Mouse (Mus musculus): Measurements from ENCODE around the gene Epha10. TPM values are rescaled to one million over a fixed set of nuclear protein-coding genes. Genes with fewer than 3 reads are reported as not detected.

The Epha10 gene
- polyA plus RNA-seq (2012; rRNA removed) (not detected in 2 replicates), polyA plus RNA-seq (2014; fragmentation: Nextera tagmentation; extraction: Ambion mirVana) (not detected in 2 replicates)

- DNase-seq (ENCODE audit: low read depth in 3 of 3, low spot score in 3 of 3) (no peak), ATAC-seq (ENCODE audit: insufficient read depth) (no peak)
- H3K9me3 ChIP-seq (ENCODE audit: control insufficient read depth, low read length) = no peaks in the 10 kb centered on the region
- no peak within 1 kb of the TSS; the same call in 1 of the 2 replicates for H3K4me2 ChIP-seq (ENCODE audit: low read depth)
- H3K4me3 ChIP-seq (ENCODE audit: insufficient read depth in 1 of 2, low read depth in 2 of 2, low read length in 2 of 2) = no peak within 1 kb of the TSS
- no peak within 1 kb of the TSS for H3K9ac ChIP-seq (replicated peaks)
- WGBS (ENCODE audit: insufficient replicate concordance) = 6% methylated on average over 11 of the region's 11 CpGs
- TF ChIP-seq EP300 (IDR thresholded peaks at IDR 0.05; ENCODE audit: low read depth) = no peak
- no peak for TF ChIP-seq CTCF (IDR thresholded peaks at IDR 0.05; ENCODE audit: low read depth)
- peaks cover 38% of the 10 kb centered on the region for H3K27me3 ChIP-seq (ENCODE audit: control insufficient read depth, insufficient read depth, low read length)
- H3K36me3 ChIP-seq (replicated peaks; ENCODE audit: control insufficient read depth, insufficient read depth, low read depth) = no peaks in the 10 kb centered on the region
- H3K4me1 ChIP-seq (replicated peaks; ENCODE audit: control insufficient read depth in 2 of 2, insufficient read depth in 2 of 2, low read length in 1 of 2) = no peaks in the 10 kb centered on the region
- no peak within 1 kb of the TSS for H3K27ac ChIP-seq
Observed at GRCm38 (mm10) chr4:124880599-124880998, at the start of gene Epha10. Gene Epha10, plus strand, starts transcription at chr4:124880899.

- H3K9me3 ChIP-seq (ENCODE audit: control insufficient read depth, low read length) = no peaks in the 10 kb centered on the region
- H3K27ac ChIP-seq = no peak overlapping the region
- TF ChIP-seq EP300 (IDR thresholded peaks at IDR 0.05; ENCODE audit: low read depth) = no peak
- TF ChIP-seq CTCF (IDR thresholded peaks at IDR 0.05; ENCODE audit: low read depth) = no peak
- no peak for DNase-seq (ENCODE audit: low read depth in 3 of 3, low spot score in 3 of 3)
- no peaks in the 10 kb centered on the region for H3K4me1 ChIP-seq (replicated peaks; ENCODE audit: control insufficient read depth in 2 of 2, insufficient read depth in 2 of 2, low read length in 1 of 2)
- no peak overlapping the region for H3K9ac ChIP-seq (replicated peaks)
- H3K27me3 ChIP-seq (ENCODE audit: control insufficient read depth, insufficient read depth, low read length) = no peaks in the 10 kb centered on the region
- 88% methylated on average over 10 of the region's 10 CpGs for WGBS (ENCODE audit: insufficient replicate concordance)
- no peak for ATAC-seq (ENCODE audit: insufficient read depth)
- H3K36me3 ChIP-seq (replicated peaks; ENCODE audit: control insufficient read depth, insufficient read depth, low read depth) = peaks cover 20% of the 10 kb centered on the region
- H3K4me2 ChIP-seq (ENCODE audit: low read depth) = no peak overlapping the region
- no peak overlapping the region for H3K4me3 ChIP-seq (ENCODE audit: insufficient read depth in 1 of 2, low read depth in 2 of 2, low read length in 2 of 2)
Observed at GRCm38 (mm10) chr4:124832796-124833195, 47.9 kb upstream of the Epha10 start.

DNA sequence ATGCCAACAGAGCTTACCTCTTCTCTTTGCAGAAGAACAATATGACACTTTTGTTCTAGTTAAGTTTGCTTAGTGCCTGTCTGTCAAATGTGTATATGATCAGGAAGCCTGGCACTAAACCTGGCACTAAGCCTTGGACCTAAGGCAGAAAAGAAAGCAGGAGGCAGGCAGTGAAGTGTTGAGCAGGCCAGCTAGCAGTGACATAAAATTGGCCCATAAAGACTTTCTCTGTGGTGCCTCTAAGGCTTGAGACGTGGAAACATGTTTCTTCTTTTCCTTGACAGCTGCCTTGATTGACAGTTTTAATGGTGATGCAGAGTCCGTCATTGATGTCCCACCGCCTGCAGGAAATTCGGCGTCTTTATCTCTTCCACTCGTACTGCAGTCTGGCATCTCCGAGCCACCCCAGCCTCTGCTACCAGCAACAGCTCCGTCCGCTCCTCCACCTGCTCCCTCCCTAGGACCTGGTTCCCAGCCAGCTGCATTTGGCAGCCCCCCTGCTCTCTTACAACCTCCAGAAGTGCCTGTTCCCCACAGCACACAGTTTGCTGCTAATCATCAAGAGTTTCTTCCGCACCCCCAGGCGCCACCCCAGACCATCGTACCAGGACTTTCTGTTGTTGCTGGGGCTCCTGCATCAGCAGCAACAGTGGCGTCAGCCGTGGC lies 42.5 kb upstream of the Epha10 start:
- H3K4me1 ChIP-seq (replicated peaks; ENCODE audit: control insufficient read depth in 2 of 2, insufficient read depth in 2 of 2, low read length in 1 of 2) = no peaks in the 10 kb centered on the region
- H3K9ac ChIP-seq (replicated peaks) = no peak overlapping the region
- no peaks in the 10 kb centered on the region for H3K27me3 ChIP-seq (ENCODE audit: control insufficient read depth, insufficient read depth, low read length)
- no peak overlapping the region for H3K4me3 ChIP-seq (ENCODE audit: insufficient read depth in 1 of 2, low read depth in 2 of 2, low read length in 2 of 2)
- ATAC-seq (ENCODE audit: insufficient read depth) (no peak), DNase-seq (ENCODE audit: low read depth in 3 of 3, low spot score in 3 of 3) (no peak)
- no peak overlapping the region for H3K4me2 ChIP-seq (ENCODE audit: low read depth)
- no peak for TF ChIP-seq CTCF (IDR thresholded peaks at IDR 0.05; ENCODE audit: low read depth)
- no peak for TF ChIP-seq EP300 (IDR thresholded peaks at IDR 0.05; ENCODE audit: low read depth)
- no peak overlapping the region for H3K27ac ChIP-seq
- H3K9me3 ChIP-seq (ENCODE audit: control insufficient read depth, low read length) = no peaks in the 10 kb centered on the region
- 77% methylated on average over 14 of the region's 14 CpGs for WGBS (ENCODE audit: insufficient replicate concordance)
- peaks cover 39% of the 10 kb centered on the region for H3K36me3 ChIP-seq (replicated peaks; ENCODE audit: control insufficient read depth, insufficient read depth, low read depth)

DNA sequence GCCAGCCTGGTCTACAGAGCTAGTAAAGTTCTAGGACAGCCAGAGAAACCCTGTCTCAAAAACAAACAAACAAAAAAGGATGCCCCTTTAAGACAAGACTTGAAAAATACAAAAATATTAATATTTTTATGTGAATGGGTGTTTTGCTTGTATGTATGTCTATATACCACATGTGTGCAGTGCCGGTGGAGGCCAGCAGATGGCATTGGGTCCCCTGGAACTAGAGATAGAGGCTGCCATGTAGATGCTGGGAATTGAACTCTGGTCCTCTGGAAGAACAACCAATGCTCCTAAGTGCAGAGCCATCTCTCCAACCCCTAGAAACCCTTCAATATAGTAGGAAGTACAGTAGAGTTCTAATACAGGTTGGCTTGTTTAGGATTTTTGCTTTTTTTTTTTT lies 39.7 kb upstream of the Epha10 start:
- Histone ChIP-seq H3K4me3 (ENCODE audit: insufficient read depth in 1 of 2, low read depth in 2 of 2, low read length in 2 of 2) (no peak overlapping the region), H3K4me2 (ENCODE audit: low read depth) (no peak overlapping the region), H3K36me3 (replicated peaks; ENCODE audit: control insufficient read depth, insufficient read depth, low read depth) (peaks cover 45% of the 10 kb centered on the region), H3K4me1 (replicated peaks; ENCODE audit: control insufficient read depth in 2 of 2, insufficient read depth in 2 of 2, low read length in 1 of 2) (no peaks in the 10 kb centered on the region), H3K27ac (no peak overlapping the region), H3K27me3 (ENCODE audit: control insufficient read depth, insufficient read depth, low read length) (no peaks in the 10 kb centered on the region), H3K9me3 (ENCODE audit: control insufficient read depth, low read length) (no peaks in the 10 kb centered on the region), H3K9ac (replicated peaks) (no peak overlapping the region)
- ATAC-seq (ENCODE audit: insufficient read depth) (no peak), DNase-seq (ENCODE audit: low read depth in 3 of 3, low spot score in 3 of 3) (no peak)
- 86% methylated on average over 1 of the region's 1 CpGs for WGBS (ENCODE audit: insufficient replicate concordance)
- TF ChIP-seq CTCF (IDR thresholded peaks at IDR 0.05; ENCODE audit: low read depth) (peak; percentile 43; the same call in 1 of the 2 replicates), EP300 (IDR thresholded peaks at IDR 0.05; ENCODE audit: low read depth) (no peak)

DNA sequence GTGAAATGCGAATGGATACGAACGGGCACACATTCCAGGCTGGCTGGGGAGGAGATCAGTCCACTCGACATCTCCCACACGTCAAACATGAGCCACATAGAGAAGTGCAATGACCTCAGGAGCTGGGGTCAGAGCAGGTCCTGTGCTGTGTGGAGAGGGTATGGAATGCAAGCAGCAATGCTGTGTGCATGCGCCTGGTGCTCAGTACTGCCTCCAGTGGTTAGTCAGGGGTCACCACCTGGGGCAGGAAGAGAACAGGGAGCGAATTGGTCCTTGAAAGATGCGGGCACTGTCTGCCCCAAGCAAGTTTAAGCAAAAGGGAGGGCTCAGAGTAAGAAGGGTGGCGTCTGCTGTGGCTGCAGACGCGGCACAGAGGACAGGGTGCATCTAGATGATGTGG lies 37.2 kb upstream of the Epha10 start:
- Histone ChIP-seq H3K4me1 (replicated peaks; ENCODE audit: control insufficient read depth in 2 of 2, insufficient read depth in 2 of 2, low read length in 1 of 2) (no peaks in the 10 kb centered on the region; a peak in 1 of 4 replicates), H3K4me3 (ENCODE audit: insufficient read depth in 1 of 2, low read depth in 2 of 2, low read length in 2 of 2) (no peak overlapping the region), H3K36me3 (replicated peaks; ENCODE audit: control insufficient read depth, insufficient read depth, low read depth) (peaks cover 36% of the 10 kb centered on the region), H3K4me2 (ENCODE audit: low read depth) (no peak overlapping the region), H3K9ac (replicated peaks) (no peak overlapping the region), H3K9me3 (ENCODE audit: control insufficient read depth, low read length) (no peaks in the 10 kb centered on the region), H3K27ac (no peak overlapping the region), H3K27me3 (ENCODE audit: control insufficient read depth, insufficient read depth, low read length) (no peaks in the 10 kb centered on the region)
- 66% methylated on average over 11 of the region's 11 CpGs for WGBS (ENCODE audit: insufficient replicate concordance)
- DNase-seq (ENCODE audit: low read depth in 3 of 3, low spot score in 3 of 3) (peak in 1 of 3 experiments; percentile 16), ATAC-seq (ENCODE audit: insufficient read depth) (peak; percentile 42; the same call in 1 of the 2 replicates)
- TF ChIP-seq CTCF (IDR thresholded peaks at IDR 0.05; ENCODE audit: low read depth) (peak; percentile 92), EP300 (IDR thresholded peaks at IDR 0.05; ENCODE audit: low read depth) (no peak)

Data from liver, embryonic 14.5 days (tissue).